Mouse (Mus musculus) testis, adult 2 months (tissue): ENCODE results near the gene Med27.

Experiments used
- CTCF ChIP-seq: fragments of 200-500 bp; IDR thresholded peaks from 2 replicates; pipeline ENCODE4 v1.5.1; 2012; ENCODE audit warnings: low read depth, mild to moderate bottlenecking, inconsistent platforms, low read length, moderate library complexity; ENCODE audit not compliant: control insufficient read depth, insufficient read depth, insufficient replicate concordance
- POLR2A ChIP-seq: fragments of 200-500 bp; IDR thresholded peaks from 2 replicates; pipeline ENCODE4 v1.6.1; 2012; ENCODE audit warnings: low read depth, mild to moderate bottlenecking, inconsistent platforms, low read length, moderate library complexity; ENCODE audit not compliant: control insufficient read depth

- no peak for TF ChIP-seq POLR2A
- TF ChIP-seq CTCF, result no peak
Measured at GRCm38 (mm10) chr2:29495271-29495670, 148.7 kb downstream of the Med27 start.
